Mouse (Mus musculus) MEL (cell line): ENCODE results near the gene Igsf21. TPM values are rescaled to one million over a fixed set of nuclear protein-coding genes. Genes with fewer than 3 reads are reported as not detected.

Experiments used
- DNase-seq: peaks from one replicate; pipeline ENCODE4 v3.0.0; 2011; ENCODE audit warnings: low read depth, low spot score
- H3K27ac ChIP-seq: 2 replicates; pipeline ENCODE4 v1.5.1; 2012; ENCODE audit warnings: low read depth, mild to moderate bottlenecking, control low read depth, low read length, moderate library complexity; ENCODE audit not compliant: control insufficient read depth
- H3K27me3 ChIP-seq, 2 experiments: fragments of 150-350 bp in 1 of 2; sonication (generic) in 1 of 2; 2 replicates each; pipeline ENCODE4 v1.6.1; 2012; ENCODE audit warnings: low read length in 2 of 2, mild to moderate bottlenecking in 2 of 2, improper control_type of control experiment in 1 of 2, moderate library complexity in 1 of 2; ENCODE audit not compliant: insufficient read depth in 2 of 2, control insufficient read depth in 1 of 2
- H3K36me3 ChIP-seq, 2 experiments: 2 replicates each; pipeline ENCODE4 v1.6.1; 2012 to 2014; ENCODE audit warnings: low read length in 2 of 2, improper control_type of control experiment in 1 of 2, inconsistent platforms in 1 of 2, mild to moderate bottlenecking in 1 of 2; ENCODE audit not compliant: insufficient read depth in 2 of 2, control insufficient read depth in 1 of 2
- H3K4me1 ChIP-seq, 2 experiments: fragments of 150-350 bp in 1 of 2; sonication (generic) in 1 of 2; 2 replicates each; pipeline ENCODE4 v1.6.1; 2012; ENCODE audit warnings: low read length in 2 of 2, improper control_type of control experiment in 1 of 2, mild to moderate bottlenecking in 1 of 2; ENCODE audit not compliant: insufficient read depth in 2 of 2, control insufficient read depth in 1 of 2
- H3K4me3 ChIP-seq, 2 experiments: fragments of 150-350 bp in 1 of 2; sonication (generic) in 1 of 2; 2 replicates each; pipeline ENCODE4 v1.5.1; 2012; ENCODE audit warnings: low read depth in 2 of 2, low read length in 2 of 2, mild to moderate bottlenecking in 2 of 2, moderate library complexity in 2 of 2, control low read depth in 1 of 2, improper control_type of control experiment in 1 of 2; ENCODE audit not compliant: control insufficient read depth in 1 of 2, insufficient read depth in 1 of 2
- H3K79me2 ChIP-seq: 2 replicates; pipeline ENCODE4 v1.6.1; 2012; ENCODE audit warnings: mild to moderate bottlenecking, low read length, moderate library complexity; ENCODE audit not compliant: control insufficient read depth, poor library complexity, insufficient read depth
- H3K9ac ChIP-seq: 2 replicates; pipeline ENCODE4 v1.6.1; 2012; ENCODE audit warnings: low read depth, mild to moderate bottlenecking, control low read depth, low read length, moderate library complexity; ENCODE audit not compliant: control insufficient read depth, poor library complexity, severe bottlenecking
- H3K9me3 ChIP-seq: fragments of 150-350 bp; sonication (generic); replicated peaks from 2 replicates; pipeline ENCODE4 v1.6.1; 2012; ENCODE audit warnings: mild to moderate bottlenecking, low read length, improper control_type of control experiment, moderate library complexity; ENCODE audit not compliant: insufficient read depth
- BHLHE40 ChIP-seq: IDR thresholded peaks from 2 replicates; pipeline ENCODE4 v1.6.1; 2012; ENCODE audit warnings: low read depth, mild to moderate bottlenecking, inconsistent platforms, low read length, improper control_type of control experiment, borderline replicate concordance
- CTCF ChIP-seq, 3 experiments: IDR thresholded peaks in 2 of 3; conservative IDR thresholded peaks in 1 of 3; 2 replicates each; pipeline ENCODE4 v1.5.1; 2011 to 2012; ENCODE audit warnings: low read length in 3 of 3, low read depth in 2 of 3, mild to moderate bottlenecking in 2 of 3, improper control_type of control experiment in 1 of 3, inconsistent platforms in 1 of 3, mixed read lengths in 1 of 3, moderate library complexity in 1 of 3; ENCODE audit not compliant: control insufficient read depth in 1 of 3, insufficient read depth in 1 of 3, poor library complexity in 1 of 3, severe bottlenecking in 1 of 3
- E2F4 ChIP-seq: IDR thresholded peaks from 2 replicates; pipeline ENCODE4 v1.6.1; 2011; ENCODE audit warnings: low read depth, low read length, improper control_type of control experiment, borderline replicate concordance
- ELF1 ChIP-seq: IDR thresholded peaks from 2 replicates; pipeline ENCODE4 v1.6.1; 2014; ENCODE audit warnings: low read depth, mild to moderate bottlenecking, inconsistent platforms, low read length, improper control_type of control experiment, moderate library complexity
- ETS1 ChIP-seq: IDR thresholded peaks from 2 replicates; pipeline ENCODE4 v1.6.1; 2012; ENCODE audit warnings: low read depth, mild to moderate bottlenecking, inconsistent platforms, low read length, improper control_type of control experiment, moderate library complexity
- JUND ChIP-seq: IDR thresholded peaks from 2 replicates; pipeline ENCODE4 v1.6.1; 2011; ENCODE audit warnings: low read depth, mild to moderate bottlenecking, improper control_type of control experiment, low read length
- MAFK ChIP-seq: IDR thresholded peaks from 2 replicates; pipeline ENCODE4 v1.6.1; 2011; ENCODE audit warnings: low read depth, mild to moderate bottlenecking, low read length, improper control_type of control experiment, borderline replicate concordance
- MEF2A ChIP-seq: IDR thresholded peaks from 2 replicates; pipeline ENCODE4 v1.6.1; 2014; ENCODE audit warnings: low read depth, mild to moderate bottlenecking, inconsistent platforms, low read length, improper control_type of control experiment; ENCODE audit not compliant: poor library complexity, insufficient replicate concordance, severe bottlenecking; ENCODE audit errors: extremely low read depth
- MXI1 ChIP-seq: IDR thresholded peaks from 2 replicates; pipeline ENCODE4 v1.6.1; 2011; ENCODE audit warnings: mild to moderate bottlenecking, low read depth, low read length, improper control_type of control experiment
- MYC ChIP-seq: IDR thresholded peaks from 2 replicates; pipeline ENCODE4 v1.6.1; 2011; ENCODE audit warnings: low read depth, mild to moderate bottlenecking, low read length, improper control_type of control experiment, moderate library complexity
- POLR2AphosphoS2 ChIP-seq: IDR thresholded peaks from 2 replicates; pipeline ENCODE4 v1.6.1; 2011; ENCODE audit warnings: low read length, improper control_type of control experiment
- POLR2AphosphoS5 ChIP-seq: IDR thresholded peaks from 2 replicates; pipeline ENCODE4 v1.6.1; 2012; ENCODE audit warnings: low read depth, borderline replicate concordance, mild to moderate bottlenecking, inconsistent platforms, low read length, moderate library complexity, mixed read lengths
- RAD21 ChIP-seq: IDR thresholded peaks from 2 replicates; pipeline ENCODE4 v1.6.1; 2011; ENCODE audit warnings: mild to moderate bottlenecking, low read depth, low read length, improper control_type of control experiment
- SIN3A ChIP-seq: IDR thresholded peaks from 2 replicates; pipeline ENCODE4 v1.6.1; 2012; ENCODE audit warnings: low read length, improper control_type of control experiment, inconsistent platforms
- USF1 ChIP-seq: IDR thresholded peaks from 2 replicates; pipeline ENCODE4 v1.6.1; 2014; ENCODE audit warnings: low read depth, mild to moderate bottlenecking, inconsistent platforms, low read length, improper control_type of control experiment, moderate library complexity
- USF2 ChIP-seq, 2 experiments: IDR thresholded peaks; 2 replicates each; pipeline ENCODE4 v1.6.1; 2011 to 2012; ENCODE audit warnings: improper control_type of control experiment in 2 of 2, low read length in 2 of 2, borderline replicate concordance in 1 of 2, inconsistent platforms in 1 of 2, low read depth in 1 of 2, mild to moderate bottlenecking in 1 of 2; ENCODE audit not compliant: insufficient read depth in 1 of 2
- ZKSCAN1 ChIP-seq: IDR thresholded peaks from 2 replicates; pipeline ENCODE4 v1.6.1; 2012; ENCODE audit warnings: low read depth, mild to moderate bottlenecking, inconsistent platforms, low read length, improper control_type of control experiment, moderate library complexity
- ZMIZ1 ChIP-seq: IDR thresholded peaks from 2 replicates; pipeline ENCODE4 v1.6.1; 2012; ENCODE audit warnings: low read depth, mild to moderate bottlenecking, inconsistent platforms, low read length, improper control_type of control experiment, moderate library complexity
- ZNF384 ChIP-seq: IDR thresholded peaks from 2 replicates; pipeline ENCODE4 v1.6.1; 2012; ENCODE audit warnings: low read depth, mild to moderate bottlenecking, inconsistent platforms, low read length, improper control_type of control experiment
- polyA plus RNA-seq, 2 experiments: library from polyadenylated mRNA; stranded (reverse) in 1 of 2; unstranded in 1 of 2; fragments of >175 nt in 1 of 2; fragments of >200 nt in 1 of 2; gene quantifications; 2 replicates each; pipeline versions ENCODE4 v1.2.1 to v1.2.4; 2012; ENCODE audit warnings: low replicate concordance in 2 of 2, low read depth in 1 of 2; ENCODE audit not compliant: insufficient read length in 2 of 2, insufficient read depth in 1 of 2, missing spikeins in 1 of 2
- total RNA-seq: library from RNA; depleted of rRNA; stranded (reverse); fragments of 300-350 nt; gene quantifications from 2 replicates; pipeline ENCODE4 v1.2.3, GENCODE M21; 2012

The Igsf21 gene
- total and polyA plus RNA-seq, 3 experiments: not detected

- TF ChIP-seq ELF1 (no peak), MYC (no peak), BHLHE40 (no peak), ETS1 (no peak), USF2 (IDR thresholded peaks at IDR 0.05; ENCODE audit: borderline replicate concordance in 1 of 2, insufficient read depth in 1 of 2, low read depth in 1 of 2, low read length in 2 of 2) (no peak), ZKSCAN1 (no peak), SIN3A (no peak)
- TF ChIP-seq, all 39 proteins: peak for 0
- H3K4me1 ChIP-seq: no peaks in the 10 kb centered on the region
- H3K79me2 ChIP-seq: no peaks in the 10 kb centered on the region
- H3K9ac ChIP-seq: no peak overlapping the region
- no peaks in the 10 kb centered on the region for H3K9me3 ChIP-seq
- no peak overlapping the region for H3K4me3 ChIP-seq
- no peak for DNase-seq
- H3K36me3 ChIP-seq: no peaks in the 10 kb centered on the region
- no peaks in the 10 kb centered on the region for H3K27me3 ChIP-seq
- no peak overlapping the region for H3K27ac ChIP-seq
These were observed 211.4 kb downstream of the Igsf21 start for GRCm38 (mm10) chr4:140035232-140035631.

- no peaks in the 10 kb centered on the region for H3K4me1 ChIP-seq
- H3K4me3 ChIP-seq: no peak overlapping the region
- peak; percentile 2 for DNase-seq
- H3K9ac ChIP-seq: no peak overlapping the region
- TF ChIP-seq ZMIZ1 (no peak), CTCF (IDR thresholded peaks at IDR 0.05 in 2 of 3, conservative IDR thresholded peaks at IDR 0.05 in 1 of 3; ENCODE audit: control insufficient read depth in 1 of 3, insufficient read depth in 1 of 3, low read depth in 2 of 3, low read length in 3 of 3, poor library complexity in 1 of 3, severe bottlenecking in 1 of 3) (peak in 2 of 3 experiments; percentile 16 to 33; a peak in 3 of 6 replicates)
- no peak overlapping the region for H3K27ac ChIP-seq
- no peaks in the 10 kb centered on the region for H3K27me3 ChIP-seq
- H3K9me3 ChIP-seq: no peaks in the 10 kb centered on the region
- no peaks in the 10 kb centered on the region for H3K36me3 ChIP-seq
- no peaks in the 10 kb centered on the region for H3K79me2 ChIP-seq
These were observed 213.2 kb downstream of the Igsf21 start for GRCm38 (mm10) chr4:140033394-140033793.

GRCm38 (mm10) chr4:140030415-140030814 lies 216.2 kb downstream of the Igsf21 start:
- Histone ChIP-seq H3K4me3 (no peak overlapping the region), H3K36me3 (no peaks in the 10 kb centered on the region), H3K27me3 (no peaks in the 10 kb centered on the region), H3K4me1 (no peaks in the 10 kb centered on the region), H3K27ac (no peak overlapping the region), H3K79me2 (no peaks in the 10 kb centered on the region), H3K9me3 (no peaks in the 10 kb centered on the region), H3K9ac (no peak overlapping the region)
- no peak for DNase-seq
- no peak for TF ChIP-seq MXI1
- TF ChIP-seq RAD21: no peak
- TF ChIP-seq E2F4: no peak
- no peak for TF ChIP-seq MYC
- TF ChIP-seq ETS1: no peak
- no peak for TF ChIP-seq POLR2AphosphoS5
- no peak for TF ChIP-seq MEF2A
- TF ChIP-seq MAFK: no peak
- TF ChIP-seq USF1: no peak
- TF ChIP-seq ZNF384: no peak
- no peak for TF ChIP-seq ZKSCAN1
- no peak for TF ChIP-seq POLR2AphosphoS2
- TF ChIP-seq JUND: no peak
